Mouse (Mus musculus) bone marrow, adult 2 months (tissue): ENCODE results near the gene Zfp846.

Source experiments
- CTCF ChIP-seq: fragments of 200-500 bp; IDR thresholded peaks from 2 replicates; pipeline ENCODE4 v1.5.1; 2011; ENCODE audit warnings: low read length, control low read depth; ENCODE audit not compliant: control insufficient read depth, insufficient read depth
- POLR2A ChIP-seq: fragments of 200-500 bp; IDR thresholded peaks from 2 replicates; pipeline ENCODE4 v1.6.1; 2011; ENCODE audit warnings: low read depth, mild to moderate bottlenecking, control low read depth, low read length, borderline replicate concordance; ENCODE audit not compliant: control insufficient read depth

DNA sequence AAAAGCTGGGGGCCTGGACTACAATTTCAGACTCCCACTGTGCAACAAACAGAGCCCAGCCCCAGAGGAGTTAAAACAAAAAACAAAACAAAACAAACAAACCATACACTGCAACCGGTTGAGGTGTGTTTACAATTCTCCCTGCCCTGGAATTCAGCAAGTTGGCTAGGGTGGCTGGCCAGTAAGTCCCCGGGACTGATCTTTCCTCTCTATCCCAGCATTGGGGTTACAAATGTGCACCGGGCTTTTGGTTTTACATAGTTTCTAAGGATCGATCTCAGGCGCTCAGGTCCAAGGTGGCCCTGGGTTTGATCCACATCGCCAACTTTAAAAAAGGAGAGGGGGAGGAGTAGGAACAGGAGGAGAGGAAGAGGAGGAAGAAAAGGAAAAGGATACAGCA lies 37.6 kb upstream of the Zfp846 start:
- TF ChIP-seq CTCF (no peak), POLR2A (no peak)
